Mouse (Mus musculus): Measurements from ENCODE around the gene Rhbdd2. TPM values are rescaled to one million over a fixed set of nuclear protein-coding genes. Genes with fewer than 3 reads are reported as not detected.

The Rhbdd2 gene
- polyA plus RNA-seq, 1 experiment, result 0.35 TPM

- Histone ChIP-seq H3K27me3 (ENCODE audit: control insufficient read depth) (no peaks in the 10 kb centered on the region), H3K36me3 (ENCODE audit: control insufficient read depth) (no peaks in the 10 kb centered on the region), H3K9me3 (ENCODE audit: control insufficient read depth, low read length) (no peaks in the 10 kb centered on the region), H3K4me3 (replicated peaks) (no peak overlapping the region), H3K4me1 (ENCODE audit: control insufficient read depth) (no peaks in the 10 kb centered on the region)
- no peak for TF ChIP-seq GATA1 (IDR thresholded peaks at IDR 0.05; ENCODE audit: low read length)
These were observed 10.7 kb upstream of the Rhbdd2 start for GRCm38 (mm10) chr5:135621725-135622124.

DNA sequence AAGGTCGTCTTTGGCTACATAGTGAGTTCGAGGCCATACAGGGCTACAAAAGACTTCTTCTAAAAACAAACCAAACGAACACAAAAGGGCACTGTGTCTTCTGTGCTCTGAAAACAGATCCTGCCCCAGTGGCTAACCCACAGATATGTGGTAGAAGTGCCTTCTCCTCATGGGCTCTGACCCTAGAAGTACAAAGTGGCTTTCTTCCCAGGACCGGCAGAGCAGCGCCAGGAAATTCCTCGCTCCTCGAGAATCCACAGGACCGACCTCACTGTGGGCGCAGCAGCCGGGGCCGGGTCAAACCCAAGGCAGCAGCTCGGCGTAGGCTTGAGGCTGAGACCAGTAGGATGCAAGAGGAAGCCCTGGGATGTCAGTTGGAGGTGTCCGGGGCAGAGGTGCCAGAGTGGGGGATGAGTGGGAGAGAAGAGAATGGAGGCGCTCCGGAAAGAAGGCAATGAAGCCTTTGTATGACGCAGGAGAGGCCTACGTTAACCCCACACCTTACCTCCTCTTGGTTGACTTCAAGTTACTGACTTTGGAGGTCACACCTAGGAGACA lies 9.3 kb upstream of the Rhbdd2 start:
- no peak overlapping the region for H3K4me3 ChIP-seq (replicated peaks)
- H3K27me3 ChIP-seq (ENCODE audit: control insufficient read depth), result no peaks in the 10 kb centered on the region
- no peaks in the 10 kb centered on the region for H3K4me1 ChIP-seq (ENCODE audit: control insufficient read depth)
- no peaks in the 10 kb centered on the region for H3K9me3 ChIP-seq (ENCODE audit: control insufficient read depth, low read length)
- TF ChIP-seq TAL1 (IDR thresholded peaks at IDR 0.05; ENCODE audit: low read length) (no peak), GATA1 (IDR thresholded peaks at IDR 0.05; ENCODE audit: low read length) (no peak)
- H3K36me3 ChIP-seq (ENCODE audit: control insufficient read depth), result no peaks in the 10 kb centered on the region

DNA sequence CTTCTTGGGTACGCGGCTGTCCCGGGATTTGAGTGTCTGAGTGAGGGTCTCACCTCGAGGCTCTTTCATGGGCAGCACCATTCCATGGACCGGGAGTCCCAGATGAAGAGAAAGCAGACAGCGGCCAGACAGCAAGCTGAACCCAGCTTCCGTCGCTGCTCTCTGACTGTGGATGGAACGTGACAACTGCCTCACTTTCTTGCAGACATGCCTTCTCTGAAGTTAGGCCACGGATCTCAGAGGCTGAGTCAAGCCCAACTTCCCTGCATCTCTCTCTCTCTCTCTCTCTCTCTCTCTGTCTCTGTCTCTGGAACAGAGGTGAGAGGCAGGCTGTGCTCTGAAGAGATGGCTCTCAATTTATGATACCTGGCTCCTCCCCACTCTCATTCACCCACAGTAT lies 3.5 kb upstream of the Rhbdd2 start:
- Histone ChIP-seq H3K36me3 (ENCODE audit: control insufficient read depth) (no peaks in the 10 kb centered on the region), H3K27me3 (ENCODE audit: control insufficient read depth) (no peaks in the 10 kb centered on the region), H3K4me1 (ENCODE audit: control insufficient read depth) (peaks cover 24% of the 10 kb centered on the region), H3K4me3 (replicated peaks) (no peak overlapping the region), H3K9me3 (ENCODE audit: control insufficient read depth, low read length) (no peaks in the 10 kb centered on the region)
- TF ChIP-seq GATA1 (IDR thresholded peaks at IDR 0.05; ENCODE audit: low read length) (no peak), TAL1 (IDR thresholded peaks at IDR 0.05; ENCODE audit: low read length) (no peak)

DNA sequence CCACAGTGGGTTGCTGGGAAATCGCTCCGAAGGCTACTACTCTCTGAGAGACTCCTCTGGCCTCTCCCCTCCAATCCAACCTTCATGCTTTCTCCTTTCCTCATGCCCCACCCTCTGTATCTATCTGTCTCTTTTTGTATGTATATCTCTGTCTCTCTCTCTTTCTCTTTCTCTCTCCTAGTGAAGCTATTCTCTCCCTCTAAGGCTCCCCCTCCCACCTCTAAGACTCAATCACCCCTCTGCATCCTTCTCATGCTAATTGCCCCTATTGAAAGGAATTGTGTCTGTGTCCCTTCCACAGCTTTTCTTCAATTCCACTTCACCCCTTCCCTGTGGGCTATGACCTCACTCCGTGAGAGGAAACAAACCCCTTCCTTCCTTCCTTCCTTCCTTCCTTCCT lies 3.0 kb upstream of the Rhbdd2 start:
- no peaks in the 10 kb centered on the region for H3K36me3 ChIP-seq (ENCODE audit: control insufficient read depth)
- H3K4me1 ChIP-seq (ENCODE audit: control insufficient read depth), result peaks cover 26% of the 10 kb centered on the region
- H3K9me3 ChIP-seq (ENCODE audit: control insufficient read depth, low read length), result no peaks in the 10 kb centered on the region
- H3K4me3 ChIP-seq (replicated peaks), result no peak overlapping the region
- no peaks in the 10 kb centered on the region for H3K27me3 ChIP-seq (ENCODE audit: control insufficient read depth)
- TF ChIP-seq TAL1 (IDR thresholded peaks at IDR 0.05; ENCODE audit: low read length) (no peak), GATA1 (IDR thresholded peaks at IDR 0.05; ENCODE audit: low read length) (no peak)

GRCm38 (mm10) chr5:135630598-135630997 lies 1.8 kb upstream of the Rhbdd2 start:
- Histone ChIP-seq H3K9me3 (ENCODE audit: control insufficient read depth, low read length) (no peaks in the 10 kb centered on the region), H3K4me3 (replicated peaks) (no peak overlapping the region), H3K27me3 (ENCODE audit: control insufficient read depth) (no peaks in the 10 kb centered on the region), H3K36me3 (ENCODE audit: control insufficient read depth) (no peaks in the 10 kb centered on the region; the same call in 1 of the 2 replicates), H3K4me1 (ENCODE audit: control insufficient read depth) (peaks cover 26% of the 10 kb centered on the region)
- no peak for TF ChIP-seq GATA1 (IDR thresholded peaks at IDR 0.05; ENCODE audit: low read length)
- TF ChIP-seq TAL1 (IDR thresholded peaks at IDR 0.05; ENCODE audit: low read length), result no peak

DNA sequence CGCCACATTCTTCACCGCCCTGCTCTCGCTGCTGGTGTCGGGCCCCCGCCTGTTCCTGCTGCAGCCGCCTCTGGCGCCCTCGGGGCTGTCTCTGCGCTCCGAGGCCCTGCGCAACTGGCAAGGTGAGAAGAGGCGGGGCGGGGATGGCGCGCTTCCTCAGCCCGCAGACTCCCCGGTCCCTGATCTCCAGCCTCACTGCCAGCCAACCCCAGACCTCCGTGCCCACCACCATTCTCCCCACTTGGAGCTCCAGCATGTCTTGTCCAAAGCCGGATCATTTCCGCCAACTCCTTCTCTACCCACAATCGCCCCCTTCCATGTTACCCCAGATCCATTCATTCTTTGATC lies 353 bp downstream of the Rhbdd2 start:
- Histone ChIP-seq H3K4me1 (ENCODE audit: control insufficient read depth) (peaks cover 26% of the 10 kb centered on the region), H3K4me3 (replicated peaks) (peak overlapping the region; percentile 81), H3K27me3 (ENCODE audit: control insufficient read depth) (no peaks in the 10 kb centered on the region), H3K9me3 (ENCODE audit: control insufficient read depth, low read length) (no peaks in the 10 kb centered on the region), H3K36me3 (ENCODE audit: control insufficient read depth) (peaks cover 9% of the 10 kb centered on the region)
- TF ChIP-seq TAL1 (IDR thresholded peaks at IDR 0.05; ENCODE audit: low read length), result no peak
- TF ChIP-seq GATA1 (IDR thresholded peaks at IDR 0.05; ENCODE audit: low read length), result no peak

- TF ChIP-seq GATA1 (IDR thresholded peaks at IDR 0.05; ENCODE audit: low read length), result no peak
- TF ChIP-seq TAL1 (IDR thresholded peaks at IDR 0.05; ENCODE audit: low read length), result no peak
- H3K9me3 ChIP-seq (ENCODE audit: control insufficient read depth, low read length), result no peaks in the 10 kb centered on the region
- peaks cover 13% of the 10 kb centered on the region for H3K36me3 ChIP-seq (ENCODE audit: control insufficient read depth)
- H3K27me3 ChIP-seq (ENCODE audit: control insufficient read depth), result no peaks in the 10 kb centered on the region
- no peak overlapping the region for H3K4me3 ChIP-seq (replicated peaks)
- peaks cover 17% of the 10 kb centered on the region for H3K4me1 ChIP-seq (ENCODE audit: control insufficient read depth)
These were observed 7.5 kb downstream of the Rhbdd2 start for GRCm38 (mm10) chr5:135639760-135640458.

DNA sequence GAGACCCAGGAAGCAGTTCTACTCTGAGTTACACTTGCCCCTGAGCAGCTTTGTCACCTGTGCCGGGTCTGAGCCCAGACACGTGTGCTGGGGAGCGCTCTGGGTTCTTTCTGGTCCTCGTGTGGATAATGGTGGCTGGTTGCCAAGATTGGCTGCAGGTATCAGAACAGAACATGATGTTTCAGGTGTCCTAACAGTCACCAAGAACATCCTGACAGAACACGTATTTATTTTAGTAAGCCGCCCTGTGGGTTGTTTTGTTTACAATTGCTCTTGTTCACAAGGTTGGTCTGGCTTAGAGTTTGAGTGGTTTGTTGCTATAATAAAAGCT lies 8.0 kb downstream of the Rhbdd2 start:
- Histone ChIP-seq H3K9me3 (ENCODE audit: control insufficient read depth, low read length) (no peaks in the 10 kb centered on the region), H3K36me3 (ENCODE audit: control insufficient read depth) (peaks cover 13% of the 10 kb centered on the region), H3K4me1 (ENCODE audit: control insufficient read depth) (peaks cover 17% of the 10 kb centered on the region), H3K4me3 (replicated peaks) (no peak overlapping the region), H3K27me3 (ENCODE audit: control insufficient read depth) (no peaks in the 10 kb centered on the region)
- TF ChIP-seq TAL1 (IDR thresholded peaks at IDR 0.05; ENCODE audit: low read length) (no peak), GATA1 (IDR thresholded peaks at IDR 0.05; ENCODE audit: low read length) (no peak)

DNA sequence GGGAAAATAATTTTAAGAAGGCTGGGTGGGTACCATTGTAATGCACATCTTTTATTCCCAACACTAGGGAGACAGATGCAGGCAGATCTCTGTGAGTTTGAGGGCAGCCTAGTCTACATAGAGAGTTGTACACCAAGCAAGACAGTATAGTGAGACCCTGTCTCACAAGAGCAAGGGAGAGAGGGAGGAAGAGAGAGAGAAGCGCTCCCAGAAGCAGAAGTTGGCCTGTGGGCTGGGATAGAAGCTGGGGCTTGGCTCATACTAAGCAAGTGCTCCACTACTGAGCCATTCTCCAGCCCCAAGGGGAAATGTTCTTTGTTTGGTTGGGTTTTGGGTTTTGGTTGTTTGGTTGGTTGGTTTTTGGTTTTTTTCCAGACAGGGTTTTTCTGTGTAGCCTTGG lies 8.6 kb downstream of the Rhbdd2 start:
- no peaks in the 10 kb centered on the region for H3K27me3 ChIP-seq (ENCODE audit: control insufficient read depth)
- TF ChIP-seq GATA1 (IDR thresholded peaks at IDR 0.05; ENCODE audit: low read length), result no peak
- TF ChIP-seq TAL1 (IDR thresholded peaks at IDR 0.05; ENCODE audit: low read length), result no peak
- H3K4me1 ChIP-seq (ENCODE audit: control insufficient read depth), result peaks cover 17% of the 10 kb centered on the region
- H3K4me3 ChIP-seq (replicated peaks), result no peak overlapping the region
- no peaks in the 10 kb centered on the region for H3K9me3 ChIP-seq (ENCODE audit: control insufficient read depth, low read length)
- peaks cover 10% of the 10 kb centered on the region for H3K36me3 ChIP-seq (ENCODE audit: control insufficient read depth)

Measured in erythroblast, embryonic 14.5 days (primary cell).